Mouse (Mus musculus) urinary bladder, adult 18-20 months (tissue): Measurements from ENCODE around the gene Pakap.

Experiments
- DNase-seq, 2 experiments: peaks; one replicate each; pipeline ENCODE4 v3.0.0; 2022; ENCODE audit warnings: low spot score in 2 of 2, mixed read lengths in 2 of 2

Gene Pakap

GRCm38 (mm10) chr4:57914193-57915190 is 346.5 kb downstream of the Pakap start:
- DNase-seq = no peak

GRCm38 (mm10) chr4:57915216-57915965 is 347.4 kb downstream of the Pakap start:
- peak; percentile 16 to 25 for DNase-seq

DNA sequence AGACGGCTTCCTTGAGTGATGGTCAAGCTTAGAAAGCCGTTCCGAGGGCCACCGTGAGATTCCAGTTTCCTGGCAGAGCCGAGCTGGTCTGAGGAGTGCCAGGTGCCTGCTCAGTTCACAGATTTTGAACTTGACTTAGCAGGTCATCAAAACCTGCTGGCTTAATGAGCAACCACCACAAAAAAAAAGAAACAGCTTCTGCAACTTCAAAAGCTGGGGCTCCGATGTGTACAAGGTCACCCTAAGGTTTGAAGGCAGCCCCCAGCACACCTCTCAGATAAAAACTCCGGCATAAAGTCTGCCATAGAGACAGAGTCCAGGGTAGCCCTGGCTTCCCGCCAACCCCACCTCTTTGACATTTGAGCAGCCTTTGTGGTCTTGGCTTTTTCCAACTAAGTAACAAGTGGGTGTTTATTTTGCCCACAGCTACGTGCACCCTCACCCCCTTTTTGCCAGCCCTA is 348.3 kb downstream of the Pakap start, which contains the start of gene D630039A03Rik:
TSS of gene D630039A03Rik (minus strand) at position 97 of the 461 bp plus-strand sequence.
- DNase-seq = no peak

DNA sequence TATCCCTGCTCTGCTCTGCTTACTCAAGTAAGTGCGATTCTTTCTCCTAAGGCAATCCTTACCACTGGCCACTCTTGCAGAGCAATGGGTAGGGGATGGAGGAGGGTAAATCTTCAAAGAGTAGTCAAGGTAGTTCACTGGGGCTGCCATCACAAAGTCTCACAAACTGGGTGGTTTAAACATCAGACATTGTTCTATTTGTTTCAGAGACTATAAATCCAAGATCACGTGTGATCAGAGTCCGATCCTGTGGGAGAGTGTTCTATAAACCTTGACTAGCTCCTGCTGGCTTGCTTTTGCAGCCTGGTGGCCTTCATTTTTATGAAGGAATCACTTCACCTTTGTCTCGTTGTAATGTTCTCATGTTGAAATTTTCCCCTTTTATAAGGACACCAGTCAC is 348.7 kb downstream of the Pakap start:
- DNase-seq = no peak

- DNase-seq = no peak
These were observed 351.8 kb downstream of the Pakap start for GRCm38 (mm10) chr4:57919494-57920423.

GRCm38 (mm10) chr4:57920522-57920921 is 352.5 kb downstream of the Pakap start:
- DNase-seq = no peak

GRCm38 (mm10) chr4:57922171-57922570 is 354.2 kb downstream of the Pakap start:
- DNase-seq = no peak

DNA sequence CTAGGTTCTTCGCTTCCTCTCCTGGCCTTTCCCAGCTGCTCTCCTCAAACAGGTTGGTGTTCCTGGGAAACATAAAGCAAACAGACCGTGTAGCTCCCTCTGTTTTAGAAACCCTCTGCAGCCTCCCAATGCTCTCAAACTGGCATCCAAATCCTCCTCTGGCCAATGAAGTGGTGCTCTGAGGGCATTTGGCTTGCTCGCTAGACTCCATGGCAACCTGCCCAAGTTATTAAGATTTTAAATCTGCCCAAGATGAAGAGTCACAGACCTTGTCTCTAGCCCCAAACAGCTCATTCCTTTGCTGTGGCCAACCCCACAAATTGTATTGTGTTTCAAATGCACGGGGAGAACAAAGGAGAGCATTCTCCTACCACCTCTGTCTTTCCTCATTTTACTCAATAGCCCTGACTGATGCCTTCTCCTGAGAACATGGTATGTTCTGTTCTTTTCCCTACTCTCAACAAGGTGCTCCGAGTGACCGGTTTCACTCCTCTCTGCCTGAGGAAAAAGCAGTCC is 356.6 kb downstream of the Pakap start:
- no peak for DNase-seq

GRCm38 (mm10) chr4:57927464-57928205 is 359.7 kb downstream of the Pakap start:
- no peak for DNase-seq

DNA sequence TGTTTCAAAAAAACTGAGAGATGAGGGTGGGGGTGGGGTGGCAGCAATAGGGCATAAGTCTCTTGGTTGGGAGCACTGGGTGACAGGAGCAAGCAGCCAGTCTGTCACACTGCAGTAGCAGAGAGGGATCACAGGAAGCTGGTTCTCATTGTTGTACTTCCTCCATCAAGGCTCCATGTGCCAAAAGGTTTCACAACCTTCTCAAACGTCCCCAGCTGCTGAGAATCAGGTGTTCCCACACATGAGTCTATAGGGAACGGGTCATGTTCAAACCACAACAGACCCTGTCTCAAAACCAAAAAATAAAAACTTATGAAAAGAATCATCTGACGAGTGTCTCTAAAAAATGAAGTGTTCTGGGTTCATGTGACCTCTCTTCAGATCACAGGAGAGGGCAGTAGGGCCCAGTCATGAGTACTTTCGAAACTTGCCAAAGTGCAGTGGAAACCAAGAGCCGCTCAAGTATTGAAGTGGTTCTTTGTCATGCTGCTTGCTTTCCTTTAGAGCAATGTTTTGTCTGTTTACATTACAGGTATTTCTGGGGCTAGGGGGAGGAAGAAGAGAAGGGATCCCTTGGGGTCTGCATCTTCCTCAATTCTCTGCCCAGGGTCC is 362.7 kb downstream of the Pakap start:
- DNase-seq = no peak

DNA sequence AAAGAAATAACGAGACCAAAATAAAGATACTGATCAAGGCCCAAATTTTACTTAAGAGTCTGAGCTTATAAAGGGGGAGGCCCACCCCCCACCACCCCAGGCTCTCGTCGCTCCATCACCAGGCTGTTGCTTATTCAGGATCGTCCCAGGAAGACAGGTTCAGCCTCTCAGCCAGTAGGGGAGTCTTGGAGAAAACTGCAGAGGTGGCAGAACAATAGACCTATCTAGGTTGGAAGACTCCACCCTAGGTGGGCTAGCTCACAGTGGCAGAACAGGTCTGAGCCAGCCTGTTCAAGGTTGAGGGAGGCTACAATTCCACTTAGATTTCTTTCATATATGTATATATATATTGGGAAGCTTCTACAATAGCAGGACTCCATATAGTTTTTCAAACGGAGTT is 366.2 kb downstream of the Pakap start:
- DNase-seq = no peak

DNA sequence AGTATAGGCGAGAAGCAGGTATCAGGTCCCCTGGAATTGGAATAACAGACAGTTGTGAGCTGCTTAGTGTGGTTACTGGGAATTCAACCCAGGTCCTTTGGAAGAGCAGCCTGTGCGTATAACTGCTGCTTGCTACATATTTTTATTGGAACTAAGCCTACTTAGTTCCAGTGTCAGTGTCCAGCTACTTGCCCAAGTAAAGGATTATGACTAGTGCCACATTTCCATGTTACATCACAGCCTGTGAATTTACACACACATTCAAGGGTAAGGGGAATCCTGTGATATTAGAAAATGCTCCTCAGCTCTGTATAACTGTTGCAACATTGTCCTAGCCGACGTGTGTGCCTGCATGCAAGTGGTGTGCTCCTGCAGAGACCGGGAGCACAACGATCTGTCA is 369.3 kb downstream of the Pakap start:
- DNase-seq = no peak

DNA sequence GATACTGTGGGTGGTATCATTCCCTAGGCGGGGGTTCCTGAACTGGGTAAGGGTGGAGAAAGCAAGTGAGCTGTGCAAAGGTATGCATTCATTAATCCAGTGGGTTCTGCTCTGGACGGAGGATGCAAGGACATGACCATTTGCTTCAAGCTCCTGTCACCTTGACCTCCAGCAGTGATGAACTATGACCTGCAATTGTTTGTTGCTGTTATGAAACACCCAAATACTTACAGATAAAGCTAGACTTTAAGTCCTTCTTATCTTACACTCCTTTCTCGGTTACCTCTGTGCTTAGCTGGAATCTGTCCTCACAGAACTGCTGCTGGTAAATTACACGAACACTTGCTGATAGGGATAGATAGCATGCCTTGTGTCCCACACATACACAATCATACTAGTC is 372.7 kb downstream of the Pakap start:
- no peak for DNase-seq

DNA sequence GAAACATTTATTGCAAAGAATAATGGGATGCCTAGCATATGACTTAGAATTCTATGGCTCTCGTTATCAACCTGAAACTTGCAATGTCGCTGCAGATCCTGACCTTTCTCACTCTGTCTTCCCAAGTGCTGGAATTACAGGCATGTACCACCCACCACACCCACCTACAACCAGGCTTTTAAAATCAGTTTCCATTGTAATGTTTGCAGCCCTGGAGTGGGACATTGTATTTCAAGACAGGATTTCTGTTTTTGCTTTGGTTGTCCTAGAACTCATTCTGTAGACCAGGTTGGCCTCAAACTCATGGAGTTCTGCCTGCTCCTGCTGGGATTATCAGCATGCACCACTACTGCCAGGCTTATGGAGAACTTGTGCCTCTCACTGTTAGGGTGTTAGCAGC is 374.9 kb downstream of the Pakap start:
- DNase-seq = no peak
